Mouse (Mus musculus): ENCODE data around the gene Ccdc3. TPM values are rescaled to one million over a fixed set of nuclear protein-coding genes. Genes with fewer than 3 reads are reported as not detected.

Ccdc3 gene
- polyA plus RNA-seq, 1 experiment: 1.1 TPM

DNA sequence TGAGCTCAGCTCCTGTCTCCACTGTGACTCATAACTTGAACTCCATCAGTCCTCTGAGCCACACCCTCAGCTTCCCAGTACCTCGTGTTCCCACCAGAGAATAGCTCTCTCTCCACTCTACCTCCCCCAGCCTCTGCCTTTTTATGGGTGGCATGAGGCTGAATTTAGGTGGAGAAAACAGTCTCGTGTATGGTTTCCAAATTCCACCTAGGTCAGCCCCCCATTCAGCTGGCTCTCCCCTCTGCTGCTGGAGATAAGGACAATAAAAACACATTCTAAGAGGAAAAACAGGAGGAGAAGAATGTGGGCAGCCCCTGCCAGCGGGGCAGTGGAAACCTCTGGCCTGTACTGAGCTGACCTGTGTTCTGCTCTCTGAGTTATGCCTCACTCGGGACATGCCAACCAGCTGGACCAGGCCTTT lies 28.4 kb downstream of the Ccdc3 start:
- WGBS: 35% methylated on average over 4 of the region's 4 CpGs
- Histone ChIP-seq H3K27ac (ENCODE audit: control insufficient read depth, insufficient read depth, low read depth, low read length, poor library complexity) (no peak overlapping the region), H3K4me3 (replicated peaks; ENCODE audit: control insufficient read depth, low read depth, low read length) (no peak overlapping the region), H3K4me1 (ENCODE audit: control insufficient read depth, insufficient read depth, low read length) (no peaks in the 10 kb centered on the region)
- TF ChIP-seq CTCF (IDR thresholded peaks at IDR 0.05; ENCODE audit: control insufficient read depth, insufficient read depth, low read length): no peak
- no peak for TF ChIP-seq POLR2A (IDR thresholded peaks at IDR 0.05; ENCODE audit: borderline replicate concordance, control insufficient read depth, low read depth, low read length)

- TF ChIP-seq POLR2A (IDR thresholded peaks at IDR 0.05; ENCODE audit: borderline replicate concordance, control insufficient read depth, low read depth, low read length): no peak
- Histone ChIP-seq H3K27ac (ENCODE audit: control insufficient read depth, insufficient read depth, low read depth, low read length, poor library complexity) (no peak overlapping the region), H3K4me3 (replicated peaks; ENCODE audit: control insufficient read depth, low read depth, low read length) (no peak overlapping the region), H3K4me1 (ENCODE audit: control insufficient read depth, insufficient read depth, low read length) (no peaks in the 10 kb centered on the region)
- 80% methylated on average over 2 of the region's 2 CpGs for WGBS
Measured at GRCm38 (mm10) chr2:5166796-5167195, 29.2 kb downstream of the Ccdc3 start.

- TF ChIP-seq CTCF (IDR thresholded peaks at IDR 0.05; ENCODE audit: control insufficient read depth, insufficient read depth, low read length): no peak
- no peak for TF ChIP-seq POLR2A (IDR thresholded peaks at IDR 0.05; ENCODE audit: borderline replicate concordance, control insufficient read depth, low read depth, low read length)
- 69% methylated on average over 4 of the region's 4 CpGs for WGBS
- Histone ChIP-seq H3K27ac (ENCODE audit: control insufficient read depth, insufficient read depth, low read depth, low read length, poor library complexity) (no peak overlapping the region), H3K4me1 (ENCODE audit: control insufficient read depth, insufficient read depth, low read length) (no peaks in the 10 kb centered on the region), H3K4me3 (replicated peaks; ENCODE audit: control insufficient read depth, low read depth, low read length) (no peak overlapping the region)
Measured at GRCm38 (mm10) chr2:5170815-5171214, 33.2 kb downstream of the Ccdc3 start.

GRCm38 (mm10) chr2:5171301-5172000 lies 33.9 kb downstream of the Ccdc3 start:
- 61% methylated on average over 5 of the region's 5 CpGs for WGBS

DNA sequence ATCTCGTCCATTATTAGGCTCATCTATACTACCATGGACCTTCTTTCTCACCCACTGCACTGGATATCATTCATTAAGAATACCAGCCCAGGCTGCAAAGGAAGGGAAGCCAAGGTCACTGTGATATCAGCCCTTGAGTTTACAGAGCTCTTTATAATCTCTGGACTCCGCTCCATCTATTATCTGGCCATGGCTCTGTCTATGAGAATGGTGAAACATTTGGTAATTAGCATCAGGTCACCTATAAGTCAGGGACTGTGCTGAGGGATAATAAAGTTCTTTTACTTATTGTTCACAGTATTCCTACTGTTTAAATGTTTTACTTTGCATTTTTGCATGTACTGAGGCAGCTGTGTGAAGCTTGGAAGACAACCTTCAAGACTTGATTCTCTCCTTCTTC lies 35.2 kb downstream of the Ccdc3 start:
- Histone ChIP-seq H3K27ac (ENCODE audit: control insufficient read depth, insufficient read depth, low read depth, low read length, poor library complexity) (no peak overlapping the region), H3K4me3 (replicated peaks; ENCODE audit: control insufficient read depth, low read depth, low read length) (no peak overlapping the region), H3K4me1 (ENCODE audit: control insufficient read depth, insufficient read depth, low read length) (no peaks in the 10 kb centered on the region)
- WGBS: 82% methylated on average over 2 of the region's 2 CpGs
- TF ChIP-seq POLR2A (IDR thresholded peaks at IDR 0.05; ENCODE audit: borderline replicate concordance, control insufficient read depth, low read depth, low read length) (no peak), CTCF (IDR thresholded peaks at IDR 0.05; ENCODE audit: control insufficient read depth, insufficient read depth, low read length) (no peak)

More at GRCm38 (mm10) chr2:5171301-5172000, 33.9 kb downstream of the Ccdc3 start:
- TF ChIP-seq POLR2A (IDR thresholded peaks at IDR 0.05; ENCODE audit: borderline replicate concordance, control insufficient read depth, low read depth, low read length): no peak
- TF ChIP-seq CTCF (IDR thresholded peaks at IDR 0.05; ENCODE audit: control insufficient read depth, insufficient read depth, low read length): no peak
- Histone ChIP-seq H3K4me3 (replicated peaks; ENCODE audit: control insufficient read depth, low read depth, low read length) (no peak overlapping the region), H3K4me1 (ENCODE audit: control insufficient read depth, insufficient read depth, low read length) (no peaks in the 10 kb centered on the region), H3K27ac (ENCODE audit: control insufficient read depth, insufficient read depth, low read depth, low read length, poor library complexity) (no peak overlapping the region)

DNA sequence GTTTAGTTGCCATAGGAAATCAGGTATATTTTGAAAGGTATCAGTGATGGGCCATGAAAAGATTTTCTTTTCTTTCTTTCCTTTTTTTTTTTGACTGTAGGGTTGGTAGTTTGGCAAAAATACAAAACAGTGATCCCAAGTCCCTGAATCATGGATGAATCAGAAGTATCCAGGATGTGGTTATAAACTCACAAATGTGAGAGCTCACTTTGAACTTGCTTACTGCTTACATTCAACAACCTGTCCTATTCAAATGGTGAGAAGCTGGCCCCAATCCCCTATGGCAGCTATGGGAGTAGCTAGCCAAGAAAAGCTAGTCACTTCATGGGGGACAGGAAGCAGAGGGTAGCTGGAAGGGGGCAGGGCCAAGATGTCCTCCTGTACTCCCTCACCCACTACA lies 37.1 kb downstream of the Ccdc3 start:
- Histone ChIP-seq H3K27ac (ENCODE audit: control insufficient read depth, insufficient read depth, low read depth, low read length, poor library complexity) (no peak overlapping the region), H3K4me1 (ENCODE audit: control insufficient read depth, insufficient read depth, low read length) (no peaks in the 10 kb centered on the region), H3K4me3 (replicated peaks; ENCODE audit: control insufficient read depth, low read depth, low read length) (no peak overlapping the region)
- TF ChIP-seq POLR2A (IDR thresholded peaks at IDR 0.05; ENCODE audit: borderline replicate concordance, control insufficient read depth, low read depth, low read length): no peak
- TF ChIP-seq CTCF (IDR thresholded peaks at IDR 0.05; ENCODE audit: control insufficient read depth, insufficient read depth, low read length): no peak

- TF ChIP-seq POLR2A (IDR thresholded peaks at IDR 0.05; ENCODE audit: borderline replicate concordance, control insufficient read depth, low read depth, low read length): no peak
- no peak for TF ChIP-seq CTCF (IDR thresholded peaks at IDR 0.05; ENCODE audit: control insufficient read depth, insufficient read depth, low read length)
- Histone ChIP-seq H3K4me1 (ENCODE audit: control insufficient read depth, insufficient read depth, low read length) (no peaks in the 10 kb centered on the region), H3K27ac (ENCODE audit: control insufficient read depth, insufficient read depth, low read depth, low read length, poor library complexity) (no peak overlapping the region), H3K4me3 (replicated peaks; ENCODE audit: control insufficient read depth, low read depth, low read length) (no peak overlapping the region)
- WGBS: 75% methylated on average over 5 of the region's 5 CpGs
Measured at GRCm38 (mm10) chr2:5181462-5182443, 44.2 kb downstream of the Ccdc3 start.

DNA sequence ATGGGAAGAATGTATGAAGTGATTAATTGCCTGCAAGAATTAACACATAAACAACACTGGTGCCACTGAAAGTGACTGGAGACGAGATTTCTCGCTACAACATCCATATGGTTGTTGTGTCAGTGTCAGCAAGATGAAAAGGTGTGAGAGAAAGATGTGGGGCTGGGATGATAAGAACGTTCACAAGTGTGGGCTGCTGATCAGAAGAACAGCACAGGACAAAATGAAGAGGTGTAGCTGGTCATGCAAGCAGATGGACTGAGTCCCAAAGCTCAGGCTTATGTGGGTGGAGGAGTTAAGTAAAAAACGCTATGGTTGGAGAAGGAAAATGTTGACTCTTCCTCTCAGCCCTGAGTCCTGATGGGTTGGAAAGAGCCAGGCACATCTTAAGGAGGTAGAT lies 46.6 kb downstream of the Ccdc3 start:
- H3K4me1 ChIP-seq (ENCODE audit: control insufficient read depth, insufficient read depth, low read length): no peaks in the 10 kb centered on the region
- 73% methylated on average over 4 of the region's 4 CpGs for WGBS
- no peak overlapping the region for H3K4me3 ChIP-seq (replicated peaks; ENCODE audit: control insufficient read depth, low read depth, low read length)
- H3K27ac ChIP-seq (ENCODE audit: control insufficient read depth, insufficient read depth, low read depth, low read length, poor library complexity): no peak overlapping the region
- no peak for TF ChIP-seq POLR2A (IDR thresholded peaks at IDR 0.05; ENCODE audit: borderline replicate concordance, control insufficient read depth, low read depth, low read length)
- no peak for TF ChIP-seq CTCF (IDR thresholded peaks at IDR 0.05; ENCODE audit: control insufficient read depth, insufficient read depth, low read length)

Measured in bone marrow, adult 2 months (tissue).